In genomic region chr4:36952431-36953429, GRCm38 (mm10) we compare ENCODE assay signal across 9 mouse cellular contexts. TPM values are rescaled to one million over a fixed set of nuclear protein-coding genes. Genes with fewer than 3 reads are reported as not detected.
A peak's percentile ranks its signal among the peaks of the same experiment; 100 is the strongest.
DNase-seq lines count a peak whose midpoint lies in the region; ATAC-seq lines count a peak whose summit lies in the region.
"Had no signal": no experiment of that assay in that cellular context is flagged by ENCODE, and none has a peak within 500 bp of the region (broad histone marks: within the 10 kb centered on the region; RNA-seq: fewer than 3 reads in every experiment).

No protein-coding gene starts in this region.

- no peak for ATAC-seq in heart, embryonic 12.5 days (ENCODE audit: insufficient number of reproducible peaks, low FRiP score)
- ATAC-seq in hindbrain, embryonic 15.5 days (ENCODE audit: low FRiP score, low read depth), result no peak
- ATAC-seq in stomach, embryonic 16.5 days (ENCODE audit: insufficient read depth, low FRiP score), result no peak

- peak overlapping the region; percentile 65 for H3K4me3 ChIP-seq in heart, embryonic 12.5 days
- peak overlapping the region; percentile 77 for H3K4me3 ChIP-seq in hindbrain, embryonic 15.5 days
- H3K4me3 ChIP-seq in stomach, embryonic 16.5 days (replicated peaks; ENCODE audit: low read length), result peak overlapping the region; percentile 57

- H3K27ac ChIP-seq in heart, embryonic 12.5 days (ENCODE audit: poor library complexity, severe bottlenecking), result no peak overlapping the region
- H3K27ac ChIP-seq in hindbrain, embryonic 15.5 days (replicated peaks), result no peak overlapping the region; the same call in 1 of the 2 replicates
- H3K27ac ChIP-seq in stomach, embryonic 16.5 days (ENCODE audit: low read length), result no peak overlapping the region

- peaks cover 11% of the 10 kb centered on the region for H3K4me1 ChIP-seq in heart, embryonic 12.5 days (replicated peaks)
- peaks cover 12% of the 10 kb centered on the region for H3K4me1 ChIP-seq in hindbrain, embryonic 15.5 days (replicated peaks)
- peaks cover 8% of the 10 kb centered on the region; the same call in 1 of the 2 replicates for H3K4me1 ChIP-seq in stomach, embryonic 16.5 days (ENCODE audit: control insufficient read depth, insufficient read depth, low read length)

- 11% methylated on average over 20 of the region's 20 CpGs for WGBS in heart, embryonic 12.5 days
- 5% methylated on average over 20 of the region's 20 CpGs for WGBS in hindbrain, embryonic 15.5 days
- WGBS in stomach, embryonic 16.5 days, result 10% methylated on average over 20 of the region's 20 CpGs

- H3K9me3 ChIP-seq in heart, embryonic 12.5 days (replicated peaks), result no peaks in the 10 kb centered on the region
- H3K9me3 ChIP-seq in hindbrain, embryonic 15.5 days, result no peaks in the 10 kb centered on the region
- H3K9me3 ChIP-seq in stomach, embryonic 16.5 days (replicated peaks; ENCODE audit: control insufficient read depth, low read length), result no peaks in the 10 kb centered on the region

- no peak for DNase-seq in heart, adult 8-10 months (ENCODE audit: low spot score)
- DNase-seq in embryo, embryonic 9.5 days (ENCODE audit: extremely low spot score), result peak; percentile 21
- peak; percentile 12 for DNase-seq in mesoderm, embryonic 11.5 days (ENCODE audit: low read depth, low spot score)
- no peak for DNase-seq in adrenal gland, adult (ENCODE audit: inconsistent age in 2 of 2, low spot score in 1 of 2)
- DNase-seq in testis, postnatal 14 days (ENCODE audit: low spot score), result no peak

- H3K27me3 ChIP-seq in heart, embryonic 12.5 days (replicated peaks), result peaks cover 40% of the 10 kb centered on the region
- 0 out of 2 replicates have a peak, but pooled peaks cover 4% of the 10 kb centered on the region for H3K27me3 ChIP-seq in hindbrain, embryonic 15.5 days
- peaks cover 44% of the 10 kb centered on the region for H3K27me3 ChIP-seq in stomach, embryonic 16.5 days (ENCODE audit: control insufficient read depth, insufficient read depth, low read length)

- no peaks in the 10 kb centered on the region for H3K36me3 ChIP-seq in heart, embryonic 12.5 days
- H3K36me3 ChIP-seq in hindbrain, embryonic 15.5 days, result no peaks in the 10 kb centered on the region
- H3K36me3 ChIP-seq in stomach, embryonic 16.5 days (ENCODE audit: control insufficient read depth, insufficient read depth, low read length), result no peaks in the 10 kb centered on the region

- H3K4me2 ChIP-seq in heart, embryonic 12.5 days, result peak overlapping the region; percentile 100
- peak overlapping the region; percentile 82 for H3K4me2 ChIP-seq in hindbrain, embryonic 15.5 days
- peak overlapping the region; percentile 96 for H3K4me2 ChIP-seq in stomach, embryonic 16.5 days (ENCODE audit: low read depth, low read length)

- H3K9ac ChIP-seq in heart, embryonic 12.5 days, result no peak overlapping the region
- H3K9ac ChIP-seq in hindbrain, embryonic 15.5 days, result peak overlapping the region; percentile 65
- H3K9ac ChIP-seq in stomach, embryonic 16.5 days (ENCODE audit: low read length), result no peak overlapping the region

RNA-seq across cellular contexts. Expression of gene Lingo2, which starts 1.2 kb away (rescaled TPM):
- polyA plus RNA-seq in heart, embryonic 12.5 days (2016; fragmentation: Nextera tagmentation; extraction: Ambion mirVana), result 0.21 and 0.65 TPM in 2 replicates
- total RNA-seq in heart, adult 8-10 months (2022), result not detected
- polyA plus RNA-seq in hindbrain, embryonic 15.5 days (2015; fragmentation: Nextera tagmentation; extraction: Ambion mirVana), result 58.6 and 67.8 TPM in 2 replicates
- 0.72 and 0.89 TPM in 2 replicates for polyA plus RNA-seq in stomach, embryonic 16.5 days (2015; fragmentation: Nextera tagmentation; extraction: Ambion mirVana)
- polyA plus RNA-seq: gonadal fat pad, adult 2 months had no signal

Comparison
In these comparisons a context has a peak if more than half of its experiments do, and no peak if none do; other contexts are left out.
1. DNase-seq: peak in embryo, embryonic 9.5 days (single experiment) and mesoderm, embryonic 11.5 days (single experiment); none in heart, adult 8-10 months (single experiment), adrenal gland, adult (0 of 2) and testis, postnatal 14 days (single experiment).
2. RNA of gene Lingo2, which starts 1.2 kb away (polyA plus RNA-seq): 58.6 to 67.8 TPM in hindbrain, embryonic 15.5 days; 0.72 to 0.89 TPM in stomach, embryonic 16.5 days and 0.21 to 0.65 TPM in heart, embryonic 12.5 days; every median in the first group is over 10 times any median in the second.
3. Peak in every context shown above with its lines, with median percentiles within 50 percentile points of each other: H3K4me2 ChIP-seq and H3K4me3 ChIP-seq.